Mouse (Mus musculus): Measurements from ENCODE around the gene Fbn1.

- TF ChIP-seq CTCF (IDR thresholded peaks at IDR 0.05; ENCODE audit: low read depth) (no peak), EP300 (IDR thresholded peaks at IDR 0.05; ENCODE audit: low read depth) (no peak)
Observed at GRCm38 (mm10) chr2:125291101-125291500, 216.7 kb downstream of the Fbn1 start.
